Mouse (Mus musculus): Measurements from ENCODE around the gene B4galt2.

B4galt2 gene

GRCm38 (mm10) chr4:117867823-117868222 is 15.5 kb downstream of the B4galt2 start:
- DNase-seq (ENCODE audit: low spot score in 2 of 2): peak in 1 of 2 experiments; percentile 42

- DNase-seq (ENCODE audit: low spot score in 2 of 2): no peak
Measured at GRCm38 (mm10) chr4:117867000-117867399, 16.3 kb downstream of the B4galt2 start.

DNA sequence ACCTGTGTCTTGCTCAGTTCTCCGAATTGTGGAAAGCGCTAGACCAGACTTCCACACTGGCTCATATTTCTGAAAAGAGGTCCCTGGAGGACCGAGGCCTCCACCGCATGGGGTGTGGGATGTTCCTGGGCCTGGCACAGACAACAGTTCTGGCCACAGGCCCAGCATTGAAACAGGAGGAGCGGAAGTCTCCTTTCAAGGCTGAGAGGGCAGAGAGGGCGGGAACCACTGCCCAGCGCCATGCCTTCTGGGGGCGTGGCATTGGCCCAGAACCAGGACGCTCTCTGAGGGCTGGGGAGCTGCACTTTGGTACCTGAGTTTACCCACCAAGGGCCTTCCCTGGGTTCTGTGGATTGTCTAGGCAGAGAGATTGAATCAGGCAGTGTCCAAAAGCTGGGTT is 17.2 kb downstream of the B4galt2 start:
- no peak for DNase-seq (ENCODE audit: low spot score in 2 of 2)

GRCm38 (mm10) chr4:117862823-117863222 is 20.5 kb downstream of the B4galt2 start:
- no peak for DNase-seq (ENCODE audit: low spot score in 2 of 2)

DNA sequence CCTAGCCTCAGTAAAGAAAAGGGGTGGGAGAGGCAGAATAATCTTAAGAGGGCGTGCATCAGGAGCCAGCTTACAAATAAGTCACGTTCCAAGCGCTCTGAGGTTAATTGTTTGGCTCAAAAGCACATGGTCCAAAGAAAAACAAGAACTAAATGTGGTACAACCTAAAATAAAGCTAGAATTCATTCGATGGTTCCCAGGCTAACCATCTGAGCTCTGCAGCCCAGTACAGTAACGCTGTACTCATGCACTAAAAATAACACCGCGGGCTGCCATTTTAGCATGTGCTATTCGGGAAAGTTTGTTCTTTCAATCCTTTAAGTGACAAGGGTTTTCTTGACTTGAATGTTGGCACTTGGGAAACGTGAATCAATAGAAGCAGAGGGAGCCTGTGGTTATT is 22.7 kb downstream of the B4galt2 start:
- no peak for DNase-seq (ENCODE audit: low spot score in 2 of 2)

GRCm38 (mm10) chr4:117858794-117859193 is 24.5 kb downstream of the B4galt2 start:
- DNase-seq (ENCODE audit: low spot score in 2 of 2): no peak

DNA sequence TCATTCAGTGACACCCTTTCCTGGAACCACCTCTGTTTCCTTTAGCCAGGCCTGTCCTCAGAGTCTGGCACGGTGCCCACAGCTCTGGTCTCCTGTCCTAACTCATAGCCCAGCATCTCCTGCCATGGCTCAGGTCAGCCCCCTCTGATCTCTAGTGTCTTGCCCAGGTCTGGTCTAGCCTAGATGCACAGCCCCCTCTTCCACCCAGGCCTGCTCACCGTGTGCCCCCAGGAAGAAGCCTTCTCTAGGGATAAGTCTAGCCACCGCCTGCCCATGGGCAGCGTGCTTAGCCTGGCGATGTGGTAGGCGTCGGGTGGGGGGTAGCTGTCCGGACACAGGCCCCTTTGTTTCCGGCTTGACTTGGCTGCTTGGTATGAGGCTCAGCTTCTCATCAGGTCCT is 28.1 kb downstream of the B4galt2 start:
- no peak for DNase-seq (ENCODE audit: low spot score in 2 of 2)

- DNase-seq (ENCODE audit: low spot score in 2 of 2): no peak
Measured at GRCm38 (mm10) chr4:117852152-117852868, 31.0 kb downstream of the B4galt2 start.

DNA sequence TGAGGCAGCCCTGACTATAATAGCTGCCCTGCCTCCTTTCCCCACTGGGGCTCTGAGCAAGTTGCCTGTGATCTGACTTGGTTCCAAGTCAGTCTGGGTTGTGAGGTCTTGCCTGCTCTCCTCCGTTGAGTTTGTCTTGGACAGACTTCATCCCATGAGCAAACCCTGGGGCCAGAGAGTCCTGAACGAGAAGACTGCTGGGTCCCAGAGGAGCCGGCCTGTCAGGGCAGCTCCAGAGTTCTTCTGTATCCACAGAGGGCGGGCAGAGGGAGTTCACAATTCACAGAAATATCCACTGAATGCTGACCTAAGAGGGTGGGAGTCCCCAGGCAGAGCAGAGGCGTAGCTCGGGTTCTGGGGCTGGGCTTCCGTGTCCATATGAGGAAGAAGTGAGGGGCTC is 32.4 kb downstream of the B4galt2 start:
- no peak for DNase-seq (ENCODE audit: low spot score in 2 of 2)

DNA sequence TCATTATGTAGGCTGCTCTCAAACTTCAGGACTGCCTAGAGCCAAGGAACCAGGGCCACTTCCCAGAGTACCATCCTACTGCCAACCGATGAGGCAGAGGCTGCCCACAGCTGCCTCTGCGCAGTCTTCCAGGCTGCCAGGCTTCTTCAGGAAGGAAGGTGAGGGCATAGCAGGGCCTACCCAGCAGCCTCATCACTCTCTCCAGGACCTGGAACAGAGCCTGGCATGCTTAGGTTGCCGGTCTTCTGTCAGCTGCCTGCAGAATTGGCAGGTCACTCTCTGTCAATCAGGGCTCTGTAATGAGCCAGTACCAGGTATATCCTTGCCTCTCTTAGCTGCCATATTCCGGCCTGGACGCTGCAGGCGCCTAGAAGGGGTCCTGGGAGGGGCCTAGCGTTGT is 33.1 kb downstream of the B4galt2 start:
- no peak for DNase-seq (ENCODE audit: low spot score in 2 of 2)

GRCm38 (mm10) chr4:117849506-117849905 is 33.8 kb downstream of the B4galt2 start:
- DNase-seq (ENCODE audit: low spot score in 2 of 2): no peak

GRCm38 (mm10) chr4:117849063-117849462 is 34.2 kb downstream of the B4galt2 start:
- no peak for DNase-seq (ENCODE audit: low spot score in 2 of 2)

DNA sequence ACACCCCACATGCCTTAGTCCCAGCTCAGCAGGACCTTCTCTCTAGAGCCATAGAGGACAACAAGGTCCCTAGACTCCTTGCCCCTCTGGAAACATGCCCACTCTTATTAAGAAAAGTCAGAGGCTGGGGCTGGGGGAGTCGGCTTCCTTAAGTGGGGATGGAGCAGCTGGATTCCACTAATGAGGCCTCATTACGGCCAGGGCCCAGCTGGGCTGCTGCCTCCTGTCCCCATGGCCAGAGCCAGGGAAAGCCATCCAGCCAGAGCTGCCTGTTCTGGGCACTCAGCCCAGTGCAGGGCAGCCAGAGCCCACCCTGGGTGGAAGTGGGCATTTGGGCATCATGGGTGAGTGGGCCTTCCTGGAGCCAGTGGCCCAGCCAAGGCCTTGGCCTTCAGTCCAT is 36.3 kb downstream of the B4galt2 start:
- no peak for DNase-seq (ENCODE audit: low spot score in 2 of 2)

GRCm38 (mm10) chr4:117846261-117846660 is 37.0 kb downstream of the B4galt2 start:
- no peak for DNase-seq (ENCODE audit: low spot score in 2 of 2)

DNA sequence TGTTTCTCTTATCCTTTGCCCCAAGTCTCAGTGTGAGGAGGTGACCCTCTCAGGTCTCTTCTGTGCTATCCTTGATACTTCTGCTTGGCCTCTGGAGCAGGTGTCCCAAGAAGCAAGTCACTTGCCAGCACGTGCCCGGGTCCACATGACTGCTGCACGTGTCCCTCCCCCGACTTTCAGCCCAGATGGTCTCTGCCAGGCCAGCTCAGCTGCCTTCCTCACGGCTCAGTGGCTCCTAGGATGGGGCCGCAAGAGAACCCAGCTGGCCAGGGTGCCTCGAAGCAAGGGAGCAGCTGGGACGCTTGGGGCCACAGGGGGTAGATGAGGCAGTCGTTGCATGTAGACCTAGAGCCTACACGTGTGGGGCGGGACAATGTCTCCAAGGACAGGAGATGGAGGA is 38.0 kb downstream of the B4galt2 start:
- no peak for DNase-seq (ENCODE audit: low spot score in 2 of 2)

GRCm38 (mm10) chr4:117844467-117844866 is 38.8 kb downstream of the B4galt2 start:
- no peak for DNase-seq (ENCODE audit: low spot score in 2 of 2)

DNA sequence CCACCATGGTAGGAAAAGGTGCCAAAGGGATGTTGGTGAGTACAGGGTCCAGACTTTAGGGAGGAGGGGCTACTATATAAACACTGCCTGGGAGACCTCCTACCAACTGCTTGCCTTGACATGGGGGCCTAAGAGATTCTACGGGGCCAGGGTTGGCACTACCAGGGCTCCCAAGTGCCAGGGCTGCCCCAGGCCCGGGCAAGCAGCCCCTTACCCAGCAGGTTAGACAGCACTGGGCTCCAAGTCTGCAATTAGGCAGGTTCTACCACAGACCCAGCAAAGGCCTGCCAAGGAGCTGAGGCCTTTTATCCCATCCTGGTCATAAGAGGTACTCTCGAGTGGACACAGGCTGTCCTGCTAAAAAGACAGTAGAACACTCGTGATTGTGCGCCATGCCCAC is 40.2 kb downstream of the B4galt2 start:
- no peak for DNase-seq (ENCODE audit: low spot score in 2 of 2)

GRCm38 (mm10) chr4:117841566-117841965 is 41.7 kb downstream of the B4galt2 start:
- no peak for DNase-seq (ENCODE audit: low spot score in 2 of 2)

GRCm38 (mm10) chr4:117840821-117841220 is 42.5 kb downstream of the B4galt2 start:
- no peak for DNase-seq (ENCODE audit: low spot score in 2 of 2)

DNA sequence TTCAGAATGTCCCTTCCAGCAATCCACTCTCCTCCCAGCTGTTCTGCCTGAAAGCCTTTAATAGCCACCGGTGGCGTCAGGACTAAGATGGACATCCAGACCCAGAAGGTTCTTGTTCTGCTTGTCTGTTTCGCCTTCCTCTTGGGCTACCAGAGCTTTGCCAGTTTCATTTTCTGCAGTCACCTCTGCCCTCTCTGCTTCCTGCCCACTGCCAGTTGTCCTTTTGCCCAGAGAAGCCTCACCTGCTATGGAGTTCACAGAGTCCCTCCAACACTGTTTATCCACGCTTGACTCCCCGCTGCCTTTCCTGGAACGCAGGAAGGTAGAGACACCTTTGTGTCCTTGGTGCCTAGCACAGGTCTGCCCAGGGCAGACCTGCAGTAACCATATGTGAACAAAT is 43.9 kb downstream of the B4galt2 start:
- DNase-seq (ENCODE audit: low spot score in 2 of 2): no peak

- no peak for DNase-seq (ENCODE audit: low spot score in 2 of 2)
Measured at GRCm38 (mm10) chr4:117837271-117837670, 46.0 kb downstream of the B4galt2 start.

DNA sequence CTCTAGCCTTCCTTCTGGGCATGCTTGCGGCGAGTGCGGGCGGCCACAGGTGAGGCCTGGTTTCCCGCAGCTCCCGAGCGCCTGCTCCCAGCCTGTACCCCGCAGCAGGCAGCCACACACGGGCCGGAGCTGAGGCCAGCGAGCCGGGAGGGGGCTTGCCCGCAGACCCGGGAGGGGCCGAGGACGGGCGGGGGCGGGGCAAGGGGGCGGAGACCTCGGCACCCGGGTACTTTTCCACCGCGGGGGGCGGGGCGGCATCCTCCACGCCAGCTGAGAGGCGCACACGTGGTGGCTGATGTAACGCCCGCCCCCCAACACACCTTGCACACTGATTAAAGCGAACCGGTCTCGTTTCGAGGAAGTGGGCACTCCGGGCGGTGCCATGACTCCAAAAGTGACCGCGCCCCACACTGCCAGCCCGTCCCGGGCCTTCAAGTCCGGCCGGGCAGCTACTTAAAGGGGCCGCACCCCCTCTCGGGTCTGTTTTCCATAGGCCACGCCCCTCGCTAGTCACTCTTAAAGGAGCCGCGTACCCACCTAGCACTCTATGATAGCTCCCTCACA is 47.0 kb downstream of the B4galt2 start:
- peak; percentile 81 to 82 for DNase-seq (ENCODE audit: low spot score in 2 of 2)

DNA sequence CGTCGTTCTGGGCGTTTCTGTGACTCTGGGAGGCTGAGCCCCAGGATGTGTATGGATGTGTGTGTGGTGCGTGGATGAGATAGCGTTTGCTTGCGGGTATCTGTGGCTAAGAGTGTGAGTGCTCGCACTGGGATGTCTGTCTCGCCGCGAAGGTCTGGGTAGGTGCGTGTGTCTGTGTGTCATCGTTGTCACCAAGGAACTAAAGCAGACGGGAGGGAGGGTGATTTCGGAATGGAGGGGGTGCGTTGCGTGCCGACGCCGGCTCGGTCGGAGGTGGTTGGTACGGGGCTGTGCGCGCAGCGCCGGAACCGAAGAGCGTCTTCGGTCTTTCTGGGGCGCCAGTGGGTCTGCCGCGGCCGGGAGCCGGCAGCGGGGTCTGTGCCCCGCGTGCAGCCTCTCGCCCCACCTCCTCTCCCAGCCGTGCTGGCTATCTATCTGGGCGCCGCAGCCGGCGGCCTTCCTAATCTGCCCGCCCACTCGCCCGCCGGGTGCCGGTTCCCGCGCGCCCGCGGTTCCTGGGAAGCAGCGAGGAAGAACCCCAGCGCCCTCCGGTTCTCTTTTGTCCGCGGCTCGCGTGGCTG is 47.7 kb downstream of the B4galt2 start:
- DNase-seq (ENCODE audit: low spot score in 2 of 2): peak; percentile 36 to 41

All from frontal cortex, postnatal 25 days (tissue).